Mouse (Mus musculus): ENCODE results near the gene Lyplal1. TPM values are rescaled to one million over a fixed set of nuclear protein-coding genes. Genes with fewer than 3 reads are reported as not detected.

Gene Lyplal1
- polyA plus RNA-seq (2016; fragmentation: Nextera tagmentation; extraction: Ambion mirVana), result 17.0 and 17.2 TPM in 2 replicates

DNA sequence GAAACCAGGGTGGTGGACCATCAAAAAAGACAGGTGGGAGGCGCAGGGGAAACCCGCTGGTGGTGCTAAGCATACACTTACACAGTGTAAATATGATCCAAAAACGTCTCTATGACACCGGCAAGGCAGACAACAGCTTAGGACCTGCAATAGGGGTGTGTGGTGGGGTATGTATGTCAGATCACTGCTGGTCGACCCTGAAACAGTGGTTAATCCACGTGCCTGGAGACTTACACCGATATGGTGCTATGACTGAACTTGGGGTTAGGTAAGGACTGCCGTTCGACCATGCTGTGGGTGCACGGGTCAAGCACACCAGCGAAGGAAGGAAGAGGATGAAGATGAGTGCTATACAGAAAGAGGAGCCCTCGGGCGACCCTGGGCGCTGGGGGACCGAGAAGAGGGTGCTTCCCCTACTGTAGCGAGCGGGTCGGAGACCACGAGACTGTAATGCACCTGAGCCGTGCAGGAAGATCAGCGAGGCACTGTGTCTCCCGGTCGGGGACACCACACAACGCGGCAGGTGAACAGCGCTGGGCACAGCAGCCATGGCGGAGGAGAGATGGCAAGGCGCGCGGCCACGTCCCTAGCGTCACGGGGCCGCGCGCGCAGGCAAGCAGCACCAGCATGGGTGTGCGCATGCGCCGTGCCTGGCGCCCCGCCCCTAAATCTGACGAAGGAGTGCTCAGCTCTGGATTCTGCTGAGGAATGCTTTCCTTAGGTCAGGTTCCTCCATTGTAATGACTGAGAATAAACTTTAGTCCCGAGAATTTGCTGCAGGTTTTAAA, at the start of gene Lyplal1:
Lyplal1 (minus strand) TSS at position 610 of the 788 bp plus-strand sequence.
- peak within 1 kb of the TSS; percentile 70 for H3K4me2 ChIP-seq
- H3K27me3 ChIP-seq, result no peaks in the 10 kb centered on the region
- H3K27ac ChIP-seq, result peak within 1 kb of the TSS; percentile 74
- H3K9ac ChIP-seq, result peak within 1 kb of the TSS; percentile 81
- H3K9me3 ChIP-seq, result no peaks in the 10 kb centered on the region
- peak within 1 kb of the TSS; percentile 64 for H3K4me3 ChIP-seq (replicated peaks)
- H3K36me3 ChIP-seq (replicated peaks), result no peaks in the 10 kb centered on the region
- H3K4me1 ChIP-seq, result peaks cover 3% of the 10 kb centered on the region
- ATAC-seq (ENCODE audit: low FRiP score), result peak; percentile 96
- 5% methylated on average over 44 of the region's 44 CpGs for WGBS

DNA sequence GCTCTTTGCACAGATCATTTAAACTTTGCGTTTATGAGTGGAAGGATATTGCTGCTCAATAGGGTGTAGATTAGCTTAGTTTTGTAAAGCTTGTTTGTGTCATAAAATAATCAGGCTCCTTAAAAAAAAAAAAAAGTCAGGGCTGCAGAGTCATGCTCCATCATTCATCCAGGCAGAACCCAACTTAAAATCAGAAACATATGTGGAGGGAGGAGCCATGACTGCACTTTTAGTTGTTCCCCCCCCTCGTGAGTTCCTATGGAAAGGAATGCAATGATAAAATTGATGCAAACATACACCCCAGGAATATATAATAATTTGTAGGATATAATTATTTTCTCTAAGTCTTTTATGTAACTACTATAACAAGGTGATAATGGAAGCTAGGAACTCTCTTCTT, 46.5 kb upstream of the Lyplal1 start:
- H3K9ac ChIP-seq, result no peak overlapping the region
- no peaks in the 10 kb centered on the region for H3K27me3 ChIP-seq
- ATAC-seq (ENCODE audit: low FRiP score), result no peak
- H3K9me3 ChIP-seq, result no peaks in the 10 kb centered on the region
- no peak overlapping the region for H3K4me2 ChIP-seq
- H3K4me3 ChIP-seq (replicated peaks), result no peak overlapping the region
- WGBS, result 58% methylated on average over 2 of the region's 2 CpGs
- H3K4me1 ChIP-seq, result no peaks in the 10 kb centered on the region
- no peaks in the 10 kb centered on the region for H3K36me3 ChIP-seq (replicated peaks)
- H3K27ac ChIP-seq, result no peak overlapping the region

DNA sequence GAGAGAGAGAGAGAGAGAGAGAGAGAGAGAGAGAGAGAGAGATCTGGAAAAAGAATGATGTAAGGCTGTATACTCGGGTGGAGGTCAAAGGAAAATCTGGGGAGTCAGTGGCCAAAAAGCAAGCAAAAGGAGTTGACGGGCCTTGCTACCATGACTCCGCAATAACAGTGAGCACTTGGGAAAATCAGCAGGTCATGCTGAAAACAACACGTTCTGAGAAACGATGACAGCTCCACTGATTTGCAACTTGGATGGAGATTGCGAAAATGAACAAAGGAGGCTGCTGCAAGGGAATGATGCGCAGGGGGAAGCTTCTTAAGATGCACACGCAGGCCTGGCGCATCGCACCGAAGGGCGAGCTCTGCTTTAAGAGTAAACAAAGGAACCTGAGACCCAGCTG, 46.1 kb upstream of the Lyplal1 start:
- no peaks in the 10 kb centered on the region for H3K9me3 ChIP-seq
- no peak overlapping the region for H3K9ac ChIP-seq
- no peak for ATAC-seq (ENCODE audit: low FRiP score)
- H3K36me3 ChIP-seq (replicated peaks), result no peaks in the 10 kb centered on the region
- H3K4me1 ChIP-seq, result no peaks in the 10 kb centered on the region
- WGBS, result 60% methylated on average over 12 of the region's 12 CpGs
- H3K27ac ChIP-seq, result no peak overlapping the region
- H3K27me3 ChIP-seq, result no peaks in the 10 kb centered on the region
- no peak overlapping the region for H3K4me2 ChIP-seq
- no peak overlapping the region for H3K4me3 ChIP-seq (replicated peaks)

DNA sequence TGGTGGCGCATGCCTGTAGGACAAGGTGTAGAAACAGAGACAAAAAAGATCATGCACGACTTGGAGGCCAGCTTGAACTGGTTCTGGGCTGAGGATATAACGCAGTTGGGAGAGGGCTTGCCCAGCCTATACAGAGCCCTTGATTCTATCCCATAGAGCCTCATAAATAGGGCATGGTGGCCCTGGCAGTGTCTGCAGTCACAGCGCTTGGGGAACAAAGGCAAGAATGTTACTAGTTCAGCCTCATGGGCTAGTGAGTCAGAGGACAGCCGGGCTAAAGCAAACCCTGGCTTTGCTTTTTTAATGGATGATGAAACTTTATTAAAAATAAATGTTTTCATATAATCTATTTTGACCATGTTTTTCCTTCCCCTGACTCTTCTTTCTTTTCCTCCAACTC, 33.3 kb upstream of the Lyplal1 start:
- H3K4me2 ChIP-seq, result no peak overlapping the region
- H3K4me1 ChIP-seq, result peaks cover 2% of the 10 kb centered on the region
- WGBS, result 81% methylated on average over 5 of the region's 5 CpGs
- ATAC-seq (ENCODE audit: low FRiP score), result no peak
- no peak overlapping the region for H3K9ac ChIP-seq
- no peaks in the 10 kb centered on the region for H3K9me3 ChIP-seq
- no peaks in the 10 kb centered on the region for H3K36me3 ChIP-seq (replicated peaks)
- no peaks in the 10 kb centered on the region for H3K27me3 ChIP-seq
- no peak overlapping the region for H3K27ac ChIP-seq
- H3K4me3 ChIP-seq (replicated peaks), result no peak overlapping the region

DNA sequence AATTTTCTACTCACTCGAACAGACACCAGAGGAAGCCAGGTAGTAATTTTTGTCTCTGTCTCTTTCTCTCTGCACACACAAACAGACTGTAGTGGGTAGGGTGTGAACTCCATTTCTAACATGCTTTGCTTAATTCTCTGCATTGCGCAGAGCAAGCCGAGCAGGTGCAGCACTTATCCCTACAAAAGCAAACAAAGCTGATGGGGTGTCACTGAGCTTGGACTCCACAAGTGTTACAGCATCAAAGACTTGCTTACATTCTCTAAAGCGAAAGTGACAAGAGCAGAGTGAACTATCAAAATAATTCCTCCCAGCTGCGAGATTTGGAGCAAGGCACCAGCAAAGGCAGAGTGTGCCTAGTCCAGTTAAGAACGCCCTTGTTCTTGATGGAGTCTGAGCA, 28.3 kb upstream of the Lyplal1 start:
- Histone ChIP-seq H3K9ac (no peak overlapping the region), H3K4me2 (no peak overlapping the region), H3K27ac (no peak overlapping the region), H3K36me3 (replicated peaks) (no peaks in the 10 kb centered on the region), H3K27me3 (no peaks in the 10 kb centered on the region), H3K9me3 (no peaks in the 10 kb centered on the region), H3K4me1 (peaks cover 4% of the 10 kb centered on the region), H3K4me3 (replicated peaks) (no peak overlapping the region)
- 64% methylated on average over 6 of the region's 6 CpGs for WGBS
- ATAC-seq (ENCODE audit: low FRiP score), result no peak

DNA sequence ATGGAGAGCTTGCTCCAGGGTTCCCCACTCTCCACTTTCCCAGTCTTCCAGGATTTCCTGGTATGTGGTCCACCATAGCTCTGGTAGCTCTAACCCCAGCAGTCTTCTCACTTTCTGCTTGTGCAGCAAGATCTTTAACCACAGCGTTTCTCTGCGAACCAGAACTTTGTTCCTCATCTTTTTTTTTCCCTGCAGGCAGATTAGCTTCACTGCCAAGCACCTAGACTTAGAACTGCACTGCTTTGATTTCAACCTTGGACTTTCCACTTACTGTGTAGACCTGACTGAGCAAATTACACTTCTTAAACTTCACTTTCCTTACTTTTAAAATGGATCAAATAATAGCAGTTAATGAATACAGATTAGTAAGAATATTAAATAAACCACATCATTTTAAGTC, 23.1 kb upstream of the Lyplal1 start:
- ATAC-seq (ENCODE audit: low FRiP score), result no peak
- Histone ChIP-seq H3K36me3 (replicated peaks) (no peaks in the 10 kb centered on the region), H3K27ac (no peak overlapping the region), H3K4me1 (peaks cover under 1% of the 10 kb centered on the region; the same call in 1 of the 2 replicates), H3K9me3 (no peaks in the 10 kb centered on the region), H3K4me3 (replicated peaks) (no peak overlapping the region), H3K27me3 (no peaks in the 10 kb centered on the region), H3K4me2 (no peak overlapping the region), H3K9ac (no peak overlapping the region)
- 93% methylated on average over 2 of the region's 2 CpGs for WGBS

DNA sequence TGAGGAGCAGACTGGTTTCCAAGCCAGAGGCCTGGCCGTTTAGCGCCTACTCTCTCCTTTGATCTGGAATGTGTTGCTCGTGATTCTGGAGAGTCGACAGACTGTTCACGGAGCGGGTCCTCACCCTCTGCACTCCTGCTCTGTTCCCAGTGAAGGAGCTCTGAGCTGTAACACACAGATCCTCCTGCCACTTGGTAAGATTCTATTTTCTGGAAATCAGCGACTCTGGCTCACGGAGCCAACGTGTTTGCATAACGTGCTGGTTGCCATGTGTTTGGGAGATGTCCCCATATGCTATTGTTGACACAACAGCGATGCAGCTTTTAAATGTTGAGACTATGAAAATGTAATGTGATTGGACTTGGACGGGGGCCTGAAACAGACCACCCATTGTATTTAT, 20.8 kb upstream of the Lyplal1 start:
- Histone ChIP-seq H3K9ac (no peak overlapping the region), H3K27me3 (no peaks in the 10 kb centered on the region), H3K4me3 (replicated peaks) (no peak overlapping the region), H3K27ac (no peak overlapping the region), H3K9me3 (no peaks in the 10 kb centered on the region), H3K36me3 (replicated peaks) (no peaks in the 10 kb centered on the region), H3K4me1 (no peaks in the 10 kb centered on the region), H3K4me2 (no peak overlapping the region)
- 73% methylated on average over 12 of the region's 12 CpGs for WGBS
- no peak for ATAC-seq (ENCODE audit: low FRiP score)

DNA sequence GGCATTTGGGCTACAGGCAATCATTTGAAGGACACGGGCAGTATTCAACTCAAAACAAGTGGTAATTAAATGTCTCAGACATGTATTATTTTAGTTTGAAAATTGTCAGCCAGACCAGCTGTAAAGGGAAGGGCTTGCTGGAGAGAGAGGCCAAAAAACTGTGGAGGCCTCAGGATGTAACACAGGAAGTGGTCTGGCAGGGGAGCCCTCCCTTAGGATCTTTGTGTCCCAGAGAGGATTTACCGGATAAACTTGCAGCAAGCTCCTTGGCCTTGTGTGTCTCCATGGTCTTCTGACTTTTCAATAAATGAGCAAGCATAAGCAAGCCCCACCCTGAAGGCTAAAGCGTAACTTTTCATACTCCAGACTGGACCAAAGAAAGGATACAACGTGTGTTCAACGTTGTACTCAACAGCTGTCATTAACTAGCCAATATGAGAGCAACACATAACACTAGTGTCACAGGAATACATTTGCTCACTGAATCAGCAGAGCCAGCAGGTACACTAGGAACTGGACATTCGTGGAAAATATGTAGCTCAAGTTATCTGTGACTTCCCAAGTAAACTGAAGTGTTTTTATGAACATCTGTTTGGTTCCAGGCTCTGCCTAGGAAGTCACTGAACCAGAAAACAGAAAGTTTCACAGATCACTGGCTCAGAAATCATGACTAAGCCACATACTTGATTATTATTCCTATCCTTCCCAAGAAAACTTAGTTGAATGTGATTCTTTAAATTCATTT, 19.7 kb upstream of the Lyplal1 start:
- H3K27me3 ChIP-seq, result no peaks in the 10 kb centered on the region
- no peak overlapping the region for H3K27ac ChIP-seq
- ATAC-seq (ENCODE audit: low FRiP score), result no peak
- 82% methylated on average over 6 of the region's 6 CpGs for WGBS
- H3K4me3 ChIP-seq (replicated peaks), result no peak overlapping the region
- no peaks in the 10 kb centered on the region for H3K9me3 ChIP-seq
- H3K4me2 ChIP-seq, result no peak overlapping the region
- no peaks in the 10 kb centered on the region for H3K36me3 ChIP-seq (replicated peaks)
- no peak overlapping the region for H3K9ac ChIP-seq
- H3K4me1 ChIP-seq, result no peaks in the 10 kb centered on the region

DNA sequence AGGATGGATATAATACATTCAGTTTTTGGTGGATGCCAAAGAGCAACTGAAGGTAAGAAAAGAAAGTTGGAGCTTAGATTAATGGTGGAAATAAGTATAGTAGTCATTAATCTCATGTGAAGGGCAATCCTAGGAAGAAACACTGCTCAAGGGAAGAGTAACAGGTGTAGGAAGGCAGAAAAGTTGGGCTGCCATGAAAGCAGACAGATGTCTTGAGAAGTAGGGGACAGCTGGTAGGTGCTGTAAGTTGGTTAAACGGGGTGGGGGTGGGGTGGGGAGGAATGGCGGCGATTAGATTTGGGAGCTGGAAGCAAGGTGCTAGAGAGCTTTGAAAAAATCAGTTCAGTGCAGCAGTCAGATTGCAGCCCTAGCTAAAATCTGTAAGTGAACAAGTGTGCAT, 14.4 kb upstream of the Lyplal1 start:
- H3K4me2 ChIP-seq, result no peak overlapping the region
- no peaks in the 10 kb centered on the region for H3K9me3 ChIP-seq
- peaks cover 5% of the 10 kb centered on the region; the same call in 1 of the 2 replicates for H3K4me1 ChIP-seq
- WGBS, result 86% methylated on average over 3 of the region's 3 CpGs
- H3K27ac ChIP-seq, result no peak overlapping the region
- no peaks in the 10 kb centered on the region for H3K27me3 ChIP-seq
- no peak overlapping the region for H3K9ac ChIP-seq
- H3K36me3 ChIP-seq (replicated peaks), result no peaks in the 10 kb centered on the region
- H3K4me3 ChIP-seq (replicated peaks), result no peak overlapping the region
- no peak for ATAC-seq (ENCODE audit: low FRiP score)

DNA sequence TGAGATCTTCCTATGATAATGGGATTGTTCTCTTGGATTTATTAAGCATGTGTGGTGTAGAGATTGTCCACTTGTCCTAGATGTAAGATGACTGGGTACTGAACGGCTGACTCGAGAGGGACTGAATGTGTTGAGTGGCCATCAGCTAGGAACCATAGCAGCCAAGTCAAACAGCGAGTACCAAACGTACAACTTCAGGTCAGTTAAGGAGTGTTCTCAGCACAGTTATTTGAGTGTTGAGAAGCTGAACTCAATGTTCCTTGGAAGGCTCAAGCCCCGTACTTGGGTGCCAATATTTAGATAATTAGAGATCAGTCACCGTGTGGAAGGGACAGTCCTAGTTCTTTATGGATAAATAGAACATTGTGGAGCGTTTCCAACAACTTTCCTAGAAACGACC, 11.8 kb upstream of the Lyplal1 start:
- no peak for ATAC-seq (ENCODE audit: low FRiP score)
- peaks cover 9% of the 10 kb centered on the region; the same call in 1 of the 2 replicates for H3K4me1 ChIP-seq
- H3K36me3 ChIP-seq (replicated peaks), result no peaks in the 10 kb centered on the region
- H3K9ac ChIP-seq, result no peak overlapping the region
- H3K27ac ChIP-seq, result no peak overlapping the region
- H3K27me3 ChIP-seq, result no peaks in the 10 kb centered on the region
- H3K4me3 ChIP-seq (replicated peaks), result no peak overlapping the region
- no peaks in the 10 kb centered on the region for H3K9me3 ChIP-seq
- no peak overlapping the region for H3K4me2 ChIP-seq
- WGBS, result 92% methylated on average over 8 of the region's 8 CpGs

DNA sequence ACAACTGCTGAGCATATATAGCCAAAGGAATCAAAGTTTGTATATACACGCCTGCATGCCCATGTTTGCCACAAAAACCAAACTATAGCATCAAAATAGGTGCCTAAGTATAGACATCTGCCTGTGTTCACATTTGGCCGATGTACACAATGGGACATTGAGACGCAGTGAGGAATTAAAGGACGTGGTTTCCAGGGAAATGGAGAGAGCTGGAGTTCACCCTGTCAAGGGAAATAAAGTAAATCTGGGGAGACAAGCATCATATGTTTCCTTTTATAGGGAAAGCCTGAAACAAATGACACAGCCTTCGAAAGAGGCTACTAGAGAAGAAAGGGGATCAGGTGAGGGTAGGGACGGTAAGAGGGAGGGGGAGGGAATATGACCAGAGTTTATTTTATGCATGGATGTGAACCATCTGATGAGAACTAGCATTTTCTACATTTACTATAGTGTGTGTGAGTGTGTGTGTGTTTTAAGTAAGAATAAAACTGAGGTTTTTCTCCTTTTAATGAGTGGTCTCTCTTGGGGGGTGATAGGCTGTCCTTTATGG, 9.3 kb upstream of the Lyplal1 start:
- no peak overlapping the region for H3K4me3 ChIP-seq (replicated peaks)
- no peak overlapping the region for H3K9ac ChIP-seq
- no peaks in the 10 kb centered on the region for H3K27me3 ChIP-seq
- 73% methylated on average over 6 of the region's 6 CpGs for WGBS
- peaks cover 9% of the 10 kb centered on the region; the same call in 1 of the 2 replicates for H3K4me1 ChIP-seq
- H3K4me2 ChIP-seq, result no peak overlapping the region
- no peaks in the 10 kb centered on the region for H3K9me3 ChIP-seq
- H3K27ac ChIP-seq, result no peak overlapping the region
- H3K36me3 ChIP-seq (replicated peaks), result no peaks in the 10 kb centered on the region
- ATAC-seq (ENCODE audit: low FRiP score), result no peak

DNA sequence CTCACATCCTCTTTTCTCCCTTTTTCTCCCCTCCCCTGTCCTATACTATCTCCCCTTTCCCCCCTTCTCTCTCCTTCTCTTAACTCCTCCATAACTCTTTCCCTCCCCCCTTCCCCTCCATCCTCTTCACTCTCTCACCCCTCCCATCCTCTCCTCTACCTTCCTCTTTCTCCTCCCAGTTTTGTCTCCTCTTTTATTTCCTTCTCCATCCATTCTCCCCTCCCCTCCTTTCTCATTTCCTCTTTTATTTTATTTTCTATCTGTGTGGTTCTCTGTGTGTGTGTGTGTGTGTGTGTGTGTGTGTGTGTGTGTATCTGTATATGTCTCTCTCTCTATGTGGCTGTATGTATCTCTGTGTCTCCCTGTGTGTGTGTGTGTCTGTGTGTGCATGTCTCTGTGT, 6.6 kb upstream of the Lyplal1 start:
- Histone ChIP-seq H3K27me3 (no peaks in the 10 kb centered on the region), H3K36me3 (replicated peaks) (no peaks in the 10 kb centered on the region), H3K9ac (no peak overlapping the region), H3K27ac (no peak overlapping the region), H3K9me3 (no peaks in the 10 kb centered on the region), H3K4me3 (replicated peaks) (no peak overlapping the region), H3K4me1 (peaks cover 9% of the 10 kb centered on the region; the same call in 1 of the 2 replicates), H3K4me2 (no peak overlapping the region)
- no peak for ATAC-seq (ENCODE audit: low FRiP score)

Data from forebrain, embryonic 12.5 days (tissue).